Mouse (Mus musculus): ENCODE data around the gene Gm20388. TPM values are rescaled to one million over a fixed set of nuclear protein-coding genes. Genes with fewer than 3 reads are reported as not detected.

Gene Gm20388
- polyA plus RNA-seq, 1 experiment: 28.1 TPM

GRCm38 (mm10) chr8:122622727-122623126, 2712.1 kb downstream of the Gm20388 start, which contains the start of gene Pabpn1l:
Gene Pabpn1l (minus strand): TSS chr8:122622739.
- H3K27ac ChIP-seq (ENCODE audit: insufficient read depth, low read length): no peak within 1 kb of the TSS
- no peak within 1 kb of the TSS for H3K4me3 ChIP-seq (ENCODE audit: low read depth, low read length)
- no peak for TF ChIP-seq CTCF (IDR thresholded peaks at IDR 0.05; ENCODE audit: low read depth, low read length)
- no peak for TF ChIP-seq EP300 (IDR thresholded peaks at IDR 0.05; ENCODE audit: insufficient read depth, low read depth, low read length)
- no peak for TF ChIP-seq POLR2A (IDR thresholded peaks at IDR 0.05; ENCODE audit: insufficient read depth, low read length)
- H3K4me1 ChIP-seq (ENCODE audit: control insufficient read depth, insufficient read depth, low read length): no peaks in the 10 kb centered on the region
- H3K9ac ChIP-seq (ENCODE audit: low read depth, poor library complexity, severe bottlenecking): no peak within 1 kb of the TSS
- H3K27me3 ChIP-seq (ENCODE audit: control insufficient read depth, insufficient read depth, low read length, poor library complexity, severe bottlenecking): no peaks in the 10 kb centered on the region
- H3K36me3 ChIP-seq (ENCODE audit: control insufficient read depth, insufficient read depth, low read length, poor library complexity, severe bottlenecking): no peaks in the 10 kb centered on the region
- no peaks in the 10 kb centered on the region for H3K9me3 ChIP-seq (replicated peaks; ENCODE audit: control insufficient read depth, insufficient read depth, low read length, poor library complexity, severe bottlenecking)

GRCm38 (mm10) chr8:122623844-122624642, 2713.4 kb downstream of the Gm20388 start:
- TF ChIP-seq CTCF (IDR thresholded peaks at IDR 0.05; ENCODE audit: low read depth, low read length) (no peak), EP300 (IDR thresholded peaks at IDR 0.05; ENCODE audit: insufficient read depth, low read depth, low read length) (no peak), POLR2A (IDR thresholded peaks at IDR 0.05; ENCODE audit: insufficient read depth, low read length) (no peak)
- Histone ChIP-seq H3K4me1 (ENCODE audit: control insufficient read depth, insufficient read depth, low read length) (no peaks in the 10 kb centered on the region), H3K36me3 (ENCODE audit: control insufficient read depth, insufficient read depth, low read length, poor library complexity, severe bottlenecking) (no peaks in the 10 kb centered on the region), H3K27ac (ENCODE audit: insufficient read depth, low read length) (no peak overlapping the region), H3K9ac (ENCODE audit: low read depth, poor library complexity, severe bottlenecking) (no peak overlapping the region), H3K9me3 (replicated peaks; ENCODE audit: control insufficient read depth, insufficient read depth, low read length, poor library complexity, severe bottlenecking) (no peaks in the 10 kb centered on the region), H3K27me3 (ENCODE audit: control insufficient read depth, insufficient read depth, low read length, poor library complexity, severe bottlenecking) (no peaks in the 10 kb centered on the region), H3K4me3 (ENCODE audit: low read depth, low read length) (no peak overlapping the region)

- Histone ChIP-seq H3K4me3 (ENCODE audit: low read depth, low read length) (no peak overlapping the region), H3K27ac (ENCODE audit: insufficient read depth, low read length) (no peak overlapping the region)
Measured at GRCm38 (mm10) chr8:122624653-122625052, 2714.0 kb downstream of the Gm20388 start.

GRCm38 (mm10) chr8:122625811-122626210, 2715.2 kb downstream of the Gm20388 start:
- no peaks in the 10 kb centered on the region for H3K36me3 ChIP-seq (ENCODE audit: control insufficient read depth, insufficient read depth, low read length, poor library complexity, severe bottlenecking)
- H3K9me3 ChIP-seq (replicated peaks; ENCODE audit: control insufficient read depth, insufficient read depth, low read length, poor library complexity, severe bottlenecking): no peaks in the 10 kb centered on the region
- no peaks in the 10 kb centered on the region for H3K27me3 ChIP-seq (ENCODE audit: control insufficient read depth, insufficient read depth, low read length, poor library complexity, severe bottlenecking)
- H3K4me1 ChIP-seq (ENCODE audit: control insufficient read depth, insufficient read depth, low read length): no peaks in the 10 kb centered on the region
- H3K9ac ChIP-seq (ENCODE audit: low read depth, poor library complexity, severe bottlenecking): no peak overlapping the region
- no peak overlapping the region for H3K4me3 ChIP-seq (ENCODE audit: low read depth, low read length)
- H3K27ac ChIP-seq (ENCODE audit: insufficient read depth, low read length): no peak overlapping the region
- no peak for TF ChIP-seq CTCF (IDR thresholded peaks at IDR 0.05; ENCODE audit: low read depth, low read length)
- TF ChIP-seq EP300 (IDR thresholded peaks at IDR 0.05; ENCODE audit: insufficient read depth, low read depth, low read length): no peak
- TF ChIP-seq POLR2A (IDR thresholded peaks at IDR 0.05; ENCODE audit: insufficient read depth, low read length): no peak

More at GRCm38 (mm10) chr8:122624653-122625052, 2714.0 kb downstream of the Gm20388 start:
- Histone ChIP-seq H3K36me3 (ENCODE audit: control insufficient read depth, insufficient read depth, low read length, poor library complexity, severe bottlenecking) (no peaks in the 10 kb centered on the region), H3K9me3 (replicated peaks; ENCODE audit: control insufficient read depth, insufficient read depth, low read length, poor library complexity, severe bottlenecking) (no peaks in the 10 kb centered on the region), H3K9ac (ENCODE audit: low read depth, poor library complexity, severe bottlenecking) (no peak overlapping the region), H3K4me1 (ENCODE audit: control insufficient read depth, insufficient read depth, low read length) (no peaks in the 10 kb centered on the region), H3K27me3 (ENCODE audit: control insufficient read depth, insufficient read depth, low read length, poor library complexity, severe bottlenecking) (no peaks in the 10 kb centered on the region)
- TF ChIP-seq CTCF (IDR thresholded peaks at IDR 0.05; ENCODE audit: low read depth, low read length) (peak; percentile 34), POLR2A (IDR thresholded peaks at IDR 0.05; ENCODE audit: insufficient read depth, low read length) (no peak)

- H3K36me3 ChIP-seq (ENCODE audit: control insufficient read depth, insufficient read depth, low read length, poor library complexity, severe bottlenecking): no peaks in the 10 kb centered on the region
- no peak overlapping the region for H3K4me3 ChIP-seq (ENCODE audit: low read depth, low read length)
- no peak for TF ChIP-seq EP300 (IDR thresholded peaks at IDR 0.05; ENCODE audit: insufficient read depth, low read depth, low read length)
- TF ChIP-seq POLR2A (IDR thresholded peaks at IDR 0.05; ENCODE audit: insufficient read depth, low read length): no peak
- TF ChIP-seq CTCF (IDR thresholded peaks at IDR 0.05; ENCODE audit: low read depth, low read length): no peak
- H3K4me1 ChIP-seq (ENCODE audit: control insufficient read depth, insufficient read depth, low read length): no peaks in the 10 kb centered on the region
- no peak overlapping the region for H3K27ac ChIP-seq (ENCODE audit: insufficient read depth, low read length)
- H3K27me3 ChIP-seq (ENCODE audit: control insufficient read depth, insufficient read depth, low read length, poor library complexity, severe bottlenecking): no peaks in the 10 kb centered on the region
- no peak overlapping the region for H3K9ac ChIP-seq (ENCODE audit: low read depth, poor library complexity, severe bottlenecking)
- no peaks in the 10 kb centered on the region for H3K9me3 ChIP-seq (replicated peaks; ENCODE audit: control insufficient read depth, insufficient read depth, low read length, poor library complexity, severe bottlenecking)
Measured at GRCm38 (mm10) chr8:122626896-122627295, 2716.3 kb downstream of the Gm20388 start.

GRCm38 (mm10) chr8:122629388-122629787, 2718.7 kb downstream of the Gm20388 start:
- Histone ChIP-seq H3K9ac (ENCODE audit: low read depth, poor library complexity, severe bottlenecking) (no peak overlapping the region), H3K36me3 (ENCODE audit: control insufficient read depth, insufficient read depth, low read length, poor library complexity, severe bottlenecking) (no peaks in the 10 kb centered on the region), H3K4me3 (ENCODE audit: low read depth, low read length) (no peak overlapping the region), H3K4me1 (ENCODE audit: control insufficient read depth, insufficient read depth, low read length) (no peaks in the 10 kb centered on the region), H3K9me3 (replicated peaks; ENCODE audit: control insufficient read depth, insufficient read depth, low read length, poor library complexity, severe bottlenecking) (no peaks in the 10 kb centered on the region), H3K27me3 (ENCODE audit: control insufficient read depth, insufficient read depth, low read length, poor library complexity, severe bottlenecking) (no peaks in the 10 kb centered on the region), H3K27ac (ENCODE audit: insufficient read depth, low read length) (no peak overlapping the region)
- no peak for TF ChIP-seq POLR2A (IDR thresholded peaks at IDR 0.05; ENCODE audit: insufficient read depth, low read length)
- TF ChIP-seq CTCF (IDR thresholded peaks at IDR 0.05; ENCODE audit: low read depth, low read length): no peak
- no peak for TF ChIP-seq EP300 (IDR thresholded peaks at IDR 0.05; ENCODE audit: insufficient read depth, low read depth, low read length)

All from ES-Bruce4 (cell line).